Mouse (Mus musculus): ENCODE results near the gene Tbx10. TPM values are rescaled to one million over a fixed set of nuclear protein-coding genes. Genes with fewer than 3 reads are reported as not detected.
A peak's percentile ranks its signal among the peaks of the same experiment; 100 is the strongest.

The Tbx10 gene
- polyA plus RNA-seq, 1 experiment, result 0.04 TPM

GRCm38 (mm10) chr19:3996106-3996505 is 3.6 kb downstream of the Tbx10 start:
- H3K27me3 ChIP-seq (ENCODE audit: control insufficient read depth, insufficient read depth, insufficient read length), result peaks cover 23% of the 10 kb centered on the region
- H3ac ChIP-seq (ENCODE audit: control insufficient read depth, insufficient read length), result no peak overlapping the region
- TF ChIP-seq USF1 (IDR thresholded peaks at IDR 0.05; ENCODE audit: low read depth), result no peak
- TF ChIP-seq TCF12 (IDR thresholded peaks at IDR 0.05; ENCODE audit: insufficient read depth, poor library complexity, severe bottlenecking), result no peak
- TF ChIP-seq CEBPB (IDR thresholded peaks at IDR 0.05; ENCODE audit: insufficient read depth, poor library complexity, severe bottlenecking), result no peak
- TF ChIP-seq SRF (IDR thresholded peaks at IDR 0.05; ENCODE audit: control insufficient read depth, insufficient read length, low read depth), result no peak
- TF ChIP-seq MYOD1 (IDR thresholded peaks at IDR 0.05; ENCODE audit: control insufficient read depth in 1 of 3, insufficient read length in 2 of 3, low read depth in 2 of 3), result no peak
- no peak for TF ChIP-seq REST (IDR thresholded peaks at IDR 0.05; ENCODE audit: insufficient read depth, insufficient read length)
- TF ChIP-seq POLR2AphosphoS2 (IDR thresholded peaks at IDR 0.05; ENCODE audit: insufficient read length, low read depth), result no peak
- H3K4me3 ChIP-seq, result no peak overlapping the region
- no peaks in the 10 kb centered on the region for H3K36me3 ChIP-seq (ENCODE audit: control insufficient read depth, insufficient read depth)
- no peak overlapping the region for H3K4me2 ChIP-seq (ENCODE audit: low read depth)
- no peaks in the 10 kb centered on the region for H3K79me2 ChIP-seq (ENCODE audit: control insufficient read depth, insufficient read depth)

GRCm38 (mm10) chr19:3996747-3997146 is 4.2 kb downstream of the Tbx10 start:
- peaks cover 18% of the 10 kb centered on the region for H3K27me3 ChIP-seq (ENCODE audit: control insufficient read depth, insufficient read depth, insufficient read length)
- no peaks in the 10 kb centered on the region for H3K79me2 ChIP-seq (ENCODE audit: control insufficient read depth, insufficient read depth)
- no peak overlapping the region for H3K4me3 ChIP-seq
- H3K4me2 ChIP-seq (ENCODE audit: low read depth), result no peak overlapping the region
- TF ChIP-seq MAX (IDR thresholded peaks at IDR 0.05; ENCODE audit: low read depth) (no peak), POLR2A (IDR thresholded peaks at IDR 0.05; ENCODE audit: insufficient read length, low read depth) (no peak), SRF (IDR thresholded peaks at IDR 0.05; ENCODE audit: control insufficient read depth, insufficient read length, low read depth) (no peak), MYOD1 (IDR thresholded peaks at IDR 0.05; ENCODE audit: control insufficient read depth in 1 of 3, insufficient read length in 2 of 3, low read depth in 2 of 3) (no peak)
- H3K36me3 ChIP-seq (ENCODE audit: control insufficient read depth, insufficient read depth), result no peaks in the 10 kb centered on the region
- no peak overlapping the region for H3ac ChIP-seq (ENCODE audit: control insufficient read depth, insufficient read length)

- no peak overlapping the region for H3K4me3 ChIP-seq
- H3K4me2 ChIP-seq (ENCODE audit: low read depth), result no peak overlapping the region
- H3ac ChIP-seq (ENCODE audit: control insufficient read depth, insufficient read length), result no peak overlapping the region
- H3K79me2 ChIP-seq (ENCODE audit: control insufficient read depth, insufficient read depth), result no peaks in the 10 kb centered on the region
- H3K27me3 ChIP-seq (ENCODE audit: control insufficient read depth, insufficient read depth, insufficient read length), result peaks cover 13% of the 10 kb centered on the region
- no peaks in the 10 kb centered on the region for H3K36me3 ChIP-seq (ENCODE audit: control insufficient read depth, insufficient read depth)
- no peak for TF ChIP-seq REST (IDR thresholded peaks at IDR 0.05; ENCODE audit: insufficient read depth, insufficient read length)
- TF ChIP-seq MAX (IDR thresholded peaks at IDR 0.05; ENCODE audit: low read depth), result no peak
- TF ChIP-seq CEBPB (IDR thresholded peaks at IDR 0.05; ENCODE audit: insufficient read depth, poor library complexity, severe bottlenecking), result no peak
- no peak for TF ChIP-seq MYOG (IDR thresholded peaks at IDR 0.05; ENCODE audit: control insufficient read depth in 1 of 3, insufficient read depth in 1 of 3, insufficient read length in 2 of 3, low read depth in 2 of 3)
- no peak for TF ChIP-seq SRF (IDR thresholded peaks at IDR 0.05; ENCODE audit: control insufficient read depth, insufficient read length, low read depth)
- TF ChIP-seq MYOD1 (IDR thresholded peaks at IDR 0.05; ENCODE audit: control insufficient read depth in 1 of 3, insufficient read length in 2 of 3, low read depth in 2 of 3), result no peak
- TF ChIP-seq POLR2AphosphoS2 (IDR thresholded peaks at IDR 0.05; ENCODE audit: insufficient read length, low read depth), result no peak
- no peak for TF ChIP-seq POLR2A (IDR thresholded peaks at IDR 0.05; ENCODE audit: insufficient read length, low read depth)
- TF ChIP-seq USF1 (IDR thresholded peaks at IDR 0.05; ENCODE audit: low read depth), result no peak
- no peak for TF ChIP-seq TCF12 (IDR thresholded peaks at IDR 0.05; ENCODE audit: insufficient read depth, poor library complexity, severe bottlenecking)
- TF ChIP-seq E2F4 (IDR thresholded peaks at IDR 0.05; ENCODE audit: insufficient read depth), result no peak
- TF ChIP-seq TCF3 (IDR thresholded peaks at IDR 0.05; ENCODE audit: insufficient read length, low read depth), result no peak
Measured at GRCm38 (mm10) chr19:3997231-3997630, 4.7 kb downstream of the Tbx10 start.

GRCm38 (mm10) chr19:3998335-3998734 is 5.8 kb downstream of the Tbx10 start:
- H3K79me2 ChIP-seq (ENCODE audit: control insufficient read depth, insufficient read depth), result no peaks in the 10 kb centered on the region
- no peak overlapping the region for H3K4me2 ChIP-seq (ENCODE audit: low read depth)
- TF ChIP-seq USF1 (IDR thresholded peaks at IDR 0.05; ENCODE audit: low read depth), result no peak
- no peak for TF ChIP-seq MYOG (IDR thresholded peaks at IDR 0.05; ENCODE audit: control insufficient read depth in 1 of 3, insufficient read depth in 1 of 3, insufficient read length in 2 of 3, low read depth in 2 of 3)
- no peak for TF ChIP-seq POLR2A (IDR thresholded peaks at IDR 0.05; ENCODE audit: insufficient read length, low read depth)
- no peak for TF ChIP-seq TCF12 (IDR thresholded peaks at IDR 0.05; ENCODE audit: insufficient read depth, poor library complexity, severe bottlenecking)
- TF ChIP-seq CEBPB (IDR thresholded peaks at IDR 0.05; ENCODE audit: insufficient read depth, poor library complexity, severe bottlenecking), result no peak
- TF ChIP-seq MAX (IDR thresholded peaks at IDR 0.05; ENCODE audit: low read depth), result no peak
- TF ChIP-seq TCF3 (IDR thresholded peaks at IDR 0.05; ENCODE audit: insufficient read length, low read depth), result no peak
- no peak for TF ChIP-seq E2F4 (IDR thresholded peaks at IDR 0.05; ENCODE audit: insufficient read depth)
- TF ChIP-seq SRF (IDR thresholded peaks at IDR 0.05; ENCODE audit: control insufficient read depth, insufficient read length, low read depth), result no peak
- no peak for TF ChIP-seq POLR2AphosphoS2 (IDR thresholded peaks at IDR 0.05; ENCODE audit: insufficient read length, low read depth)
- TF ChIP-seq MYOD1 (IDR thresholded peaks at IDR 0.05; ENCODE audit: control insufficient read depth in 1 of 3, insufficient read length in 2 of 3, low read depth in 2 of 3), result no peak
- no peak for TF ChIP-seq REST (IDR thresholded peaks at IDR 0.05; ENCODE audit: insufficient read depth, insufficient read length)
- no peaks in the 10 kb centered on the region for H3K36me3 ChIP-seq (ENCODE audit: control insufficient read depth, insufficient read depth)
- no peak overlapping the region for H3ac ChIP-seq (ENCODE audit: control insufficient read depth, insufficient read length)
- peaks cover 2% of the 10 kb centered on the region for H3K27me3 ChIP-seq (ENCODE audit: control insufficient read depth, insufficient read depth, insufficient read length)
- no peak overlapping the region for H3K4me3 ChIP-seq

GRCm38 (mm10) chr19:3999121-3999730 is 6.7 kb downstream of the Tbx10 start:
- H3K4me3 ChIP-seq, result peak overlapping the region; percentile 35

More at GRCm38 (mm10) chr19:3999121-3999730, 6.7 kb downstream of the Tbx10 start:
- Histone ChIP-seq H3ac (ENCODE audit: control insufficient read depth, insufficient read length) (no peak overlapping the region), H3K4me2 (ENCODE audit: low read depth) (peak overlapping the region; percentile 87), H3K36me3 (ENCODE audit: control insufficient read depth, insufficient read depth) (no peaks in the 10 kb centered on the region), H3K27me3 (ENCODE audit: control insufficient read depth, insufficient read depth, insufficient read length) (no peaks in the 10 kb centered on the region), H3K79me2 (ENCODE audit: control insufficient read depth, insufficient read depth) (no peaks in the 10 kb centered on the region)
- no peak for TF ChIP-seq CEBPB (IDR thresholded peaks at IDR 0.05; ENCODE audit: insufficient read depth, poor library complexity, severe bottlenecking)
- no peak for TF ChIP-seq TCF3 (IDR thresholded peaks at IDR 0.05; ENCODE audit: insufficient read length, low read depth)
- no peak for TF ChIP-seq TCF12 (IDR thresholded peaks at IDR 0.05; ENCODE audit: insufficient read depth, poor library complexity, severe bottlenecking)
- TF ChIP-seq E2F4 (IDR thresholded peaks at IDR 0.05; ENCODE audit: insufficient read depth), result no peak
- no peak for TF ChIP-seq MYOG (IDR thresholded peaks at IDR 0.05; ENCODE audit: control insufficient read depth in 1 of 3, insufficient read depth in 1 of 3, insufficient read length in 2 of 3, low read depth in 2 of 3)
- no peak for TF ChIP-seq MYOD1 (IDR thresholded peaks at IDR 0.05; ENCODE audit: control insufficient read depth in 1 of 3, insufficient read length in 2 of 3, low read depth in 2 of 3)
- no peak for TF ChIP-seq POLR2AphosphoS2 (IDR thresholded peaks at IDR 0.05; ENCODE audit: insufficient read length, low read depth)
- no peak for TF ChIP-seq SRF (IDR thresholded peaks at IDR 0.05; ENCODE audit: control insufficient read depth, insufficient read length, low read depth)
